Mouse (Mus musculus) C2C12 (cell line): ENCODE measurements around the gene Foxj2.

ENCODE experiments used
- CTCF ChIP-seq: IDR thresholded peaks from one replicate; pipeline ENCODE4 v1.5.1; 2011; ENCODE audit not compliant: control insufficient read depth, insufficient read depth, insufficient read length
- MYOD1 ChIP-seq: IDR thresholded peaks from one replicate; pipeline ENCODE4 v1.6.1; 2011; ENCODE audit warnings: low read depth; ENCODE audit not compliant: control insufficient read depth, insufficient read length
- MYOG ChIP-seq: IDR thresholded peaks from one replicate; pipeline ENCODE4 v1.6.1; 2011; ENCODE audit not compliant: control insufficient read depth, insufficient read length; ENCODE audit errors: extremely low read depth

DNA sequence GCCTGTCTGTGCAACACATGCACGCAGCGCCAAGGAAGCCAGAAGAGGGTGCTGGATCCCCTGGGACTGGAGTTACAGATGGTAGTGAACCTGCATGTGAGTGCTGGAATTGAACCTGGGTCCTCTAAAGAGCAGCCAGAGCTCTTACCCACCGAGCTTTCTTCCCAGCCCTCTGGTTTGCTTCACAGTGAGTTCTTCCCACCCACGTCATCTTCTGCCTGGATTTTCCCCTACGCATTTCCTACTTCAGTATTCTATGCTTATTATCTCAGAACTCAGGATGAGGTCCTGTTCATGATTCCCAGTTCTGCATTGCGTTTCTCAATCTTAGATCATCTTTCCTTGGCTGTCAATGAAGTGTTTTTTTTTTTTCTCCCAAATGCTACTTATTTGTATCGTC, 43.7 kb upstream of the Foxj2 start:
- TF ChIP-seq CTCF (no peak), MYOD1 (no peak), MYOG (no peak)
